Mouse (Mus musculus): ENCODE measurements around the gene Ncbp1.

Gene Ncbp1

GRCm38 (mm10) chr4:46138287-46139222 lies at the start of gene Ncbp1, which contains the start of gene Tstd2:
TSS of gene Ncbp1 (plus strand) at chr4:46138613.
TSS of gene Tstd2 (minus strand) at chr4:46138694.
- DNase-seq (ENCODE audit: low spot score in 2 of 2), result peak; percentile 89 to 90

GRCm38 (mm10) chr4:46089524-46090125 lies 48.8 kb upstream of the Ncbp1 start:
- DNase-seq (ENCODE audit: low spot score in 2 of 2), result no peak

- DNase-seq (ENCODE audit: low spot score in 2 of 2), result no peak
These were observed 45.9 kb upstream of the Ncbp1 start for GRCm38 (mm10) chr4:46092429-46093076.

- DNase-seq (ENCODE audit: low spot score in 2 of 2), result no peak
These were observed 43.2 kb upstream of the Ncbp1 start for GRCm38 (mm10) chr4:46094916-46095825.

GRCm38 (mm10) chr4:46095826-46096159 lies 42.6 kb upstream of the Ncbp1 start:
- no peak for DNase-seq (ENCODE audit: low spot score in 2 of 2)

GRCm38 (mm10) chr4:46096546-46096945 lies 41.9 kb upstream of the Ncbp1 start:
- no peak for DNase-seq (ENCODE audit: low spot score in 2 of 2)

GRCm38 (mm10) chr4:46097591-46097990 lies 40.8 kb upstream of the Ncbp1 start:
- DNase-seq (ENCODE audit: low spot score in 2 of 2), result no peak

GRCm38 (mm10) chr4:46099132-46099531 lies 39.3 kb upstream of the Ncbp1 start:
- DNase-seq (ENCODE audit: low spot score in 2 of 2), result no peak

- DNase-seq (ENCODE audit: low spot score in 2 of 2), result no peak
These were observed 37.9 kb upstream of the Ncbp1 start for GRCm38 (mm10) chr4:46100539-46100938.

- no peak for DNase-seq (ENCODE audit: low spot score in 2 of 2)
These were observed 37.2 kb upstream of the Ncbp1 start for GRCm38 (mm10) chr4:46101211-46101711.

- no peak for DNase-seq (ENCODE audit: low spot score in 2 of 2)
These were observed 36.2 kb upstream of the Ncbp1 start for GRCm38 (mm10) chr4:46102078-46102769.

- no peak for DNase-seq (ENCODE audit: low spot score in 2 of 2)
These were observed 28.3 kb upstream of the Ncbp1 start for GRCm38 (mm10) chr4:46110084-46110483.

- DNase-seq (ENCODE audit: low spot score in 2 of 2), result no peak
These were observed 27.1 kb upstream of the Ncbp1 start for GRCm38 (mm10) chr4:46111361-46111760.

- DNase-seq (ENCODE audit: low spot score in 2 of 2), result no peak
These were observed 23.1 kb upstream of the Ncbp1 start for GRCm38 (mm10) chr4:46115308-46115707.

GRCm38 (mm10) chr4:46116544-46117175 lies 21.8 kb upstream of the Ncbp1 start:
- DNase-seq (ENCODE audit: low spot score in 2 of 2), result no peak

GRCm38 (mm10) chr4:46117536-46117935 lies 20.9 kb upstream of the Ncbp1 start:
- no peak for DNase-seq (ENCODE audit: low spot score in 2 of 2)

- DNase-seq (ENCODE audit: low spot score in 2 of 2), result no peak
These were observed 18.8 kb upstream of the Ncbp1 start for GRCm38 (mm10) chr4:46119514-46120094.

GRCm38 (mm10) chr4:46120767-46121166 lies 17.6 kb upstream of the Ncbp1 start:
- DNase-seq (ENCODE audit: low spot score in 2 of 2), result no peak

GRCm38 (mm10) chr4:46123358-46123757 lies 15.1 kb upstream of the Ncbp1 start:
- DNase-seq (ENCODE audit: low spot score in 2 of 2), result no peak

GRCm38 (mm10) chr4:46126541-46126940 lies 11.9 kb upstream of the Ncbp1 start:
- peak; percentile 36 to 69 for DNase-seq (ENCODE audit: low spot score in 2 of 2)

Data from urinary bladder, postnatal 4 days (tissue).